Mouse (Mus musculus): ENCODE measurements around the gene Kalrn.
A peak's percentile ranks its signal among the peaks of the same experiment; 100 is the strongest.

Kalrn gene

GRCm38 (mm10) chr16:34056418-34057111 is 516.8 kb downstream of the Kalrn start:
- DNase-seq: no peak

- DNase-seq: no peak
Observed at GRCm38 (mm10) chr16:34050090-34050489, 523.2 kb downstream of the Kalrn start.

- DNase-seq: no peak
Observed at GRCm38 (mm10) chr16:34049361-34049760, 524.0 kb downstream of the Kalrn start.

GRCm38 (mm10) chr16:34048232-34048631 is 525.1 kb downstream of the Kalrn start:
- DNase-seq: no peak

- no peak for DNase-seq
Observed at GRCm38 (mm10) chr16:34047543-34047942, 525.8 kb downstream of the Kalrn start.

- DNase-seq: no peak
Observed at GRCm38 (mm10) chr16:34047006-34047360, 526.3 kb downstream of the Kalrn start.

GRCm38 (mm10) chr16:34046268-34047005 is 526.9 kb downstream of the Kalrn start:
- DNase-seq: no peak

GRCm38 (mm10) chr16:34044539-34044938 is 528.8 kb downstream of the Kalrn start:
- DNase-seq: no peak

GRCm38 (mm10) chr16:34043048-34043795 is 530.1 kb downstream of the Kalrn start:
- no peak for DNase-seq

GRCm38 (mm10) chr16:34042586-34042985 is 530.7 kb downstream of the Kalrn start:
- no peak for DNase-seq

GRCm38 (mm10) chr16:34040276-34040675 is 533.1 kb downstream of the Kalrn start:
- DNase-seq: no peak

GRCm38 (mm10) chr16:34039736-34040135 is 533.6 kb downstream of the Kalrn start:
- DNase-seq: no peak

GRCm38 (mm10) chr16:34036327-34037047 is 536.8 kb downstream of the Kalrn start:
- no peak for DNase-seq

GRCm38 (mm10) chr16:34035780-34036179 is 537.6 kb downstream of the Kalrn start:
- DNase-seq: no peak

GRCm38 (mm10) chr16:34034267-34034666 is 539.1 kb downstream of the Kalrn start:
- no peak for DNase-seq

- DNase-seq: no peak
Observed at GRCm38 (mm10) chr16:34032011-34032645, 541.2 kb downstream of the Kalrn start.

- DNase-seq: no peak
Observed at GRCm38 (mm10) chr16:34031565-34031964, 541.8 kb downstream of the Kalrn start.

GRCm38 (mm10) chr16:34030379-34030778 is 543.0 kb downstream of the Kalrn start:
- no peak for DNase-seq

GRCm38 (mm10) chr16:34029790-34030189 is 543.5 kb downstream of the Kalrn start:
- DNase-seq: peak; percentile 94

GRCm38 (mm10) chr16:34017241-34017640 is 556.1 kb downstream of the Kalrn start:
- no peak for DNase-seq

GRCm38 (mm10) chr16:34011991-34012845 is 561.1 kb downstream of the Kalrn start:
- no peak for DNase-seq

- DNase-seq: no peak
Observed at GRCm38 (mm10) chr16:34009567-34009966, 563.8 kb downstream of the Kalrn start.

All from kidney, adult 11 months (tissue).